Mouse (Mus musculus): ENCODE measurements at regions not wholly inside any gene's neighbourhood (a gene's known extent, or its start where the extent isn't known, plus 50 kb on each side); places are given as distances from the start of the nearest gene placed in this dataset.

DNA sequence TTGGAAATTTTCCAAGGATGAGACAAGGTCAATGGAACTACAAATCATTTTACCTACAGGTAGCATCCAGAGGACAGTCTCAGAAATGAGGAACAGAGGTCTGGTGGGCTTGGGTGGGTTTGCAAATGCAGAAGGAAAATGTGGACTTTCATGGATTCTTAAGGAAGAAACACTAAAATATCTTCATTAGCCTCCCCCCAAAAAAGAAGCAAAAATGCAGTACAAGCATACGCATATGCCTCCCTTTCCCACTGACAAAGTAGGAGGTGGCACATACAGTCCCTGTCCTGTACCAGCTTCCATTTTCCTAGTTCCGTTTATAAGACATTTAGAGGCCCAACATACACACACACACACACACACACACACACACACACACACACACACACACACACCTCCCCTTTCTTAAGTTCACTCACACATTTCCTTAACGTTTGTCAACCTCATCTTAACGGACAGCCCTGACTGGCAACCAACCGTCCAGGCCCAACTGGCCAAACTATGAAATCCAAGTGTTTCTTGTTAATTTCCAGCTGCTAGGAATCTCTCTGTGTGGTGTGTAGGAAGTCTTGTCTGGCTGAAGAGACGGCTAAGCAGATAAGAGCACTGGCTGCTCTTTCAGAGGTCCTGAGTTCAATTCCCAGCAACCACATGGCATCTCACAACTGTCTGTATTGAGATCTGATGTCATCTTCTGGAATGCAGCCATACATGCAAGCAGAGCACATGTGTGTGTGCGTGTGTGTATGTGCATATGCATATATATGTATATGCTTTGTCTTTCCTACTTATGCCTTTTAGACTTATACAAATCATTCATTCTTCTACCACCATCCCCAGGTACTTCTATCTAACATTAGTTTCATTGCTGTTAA is 206.6 kb upstream of the Hnrnpa3 start:
- Histone ChIP-seq H3K36me3 (ENCODE audit: control insufficient read depth, insufficient read depth, low read length) (no peaks in the 10 kb centered on the region), H3K4me3 (ENCODE audit: low read depth, low read length) (no peak overlapping the region), H3K4me1 (ENCODE audit: control insufficient read depth, insufficient read depth, low read length) (no peaks in the 10 kb centered on the region), H3K27ac (replicated peaks; ENCODE audit: low read depth, low read length) (no peak overlapping the region), H3K27me3 (replicated peaks; ENCODE audit: control insufficient read depth, insufficient read depth, low read length) (no peaks in the 10 kb centered on the region), H3K4me2 (ENCODE audit: low read depth, low read length) (no peak overlapping the region), H3K9me3 (ENCODE audit: control insufficient read depth, low read length) (no peaks in the 10 kb centered on the region), H3K9ac (ENCODE audit: low read depth, low read length) (no peak overlapping the region)
- 61% methylated on average over 7 of the region's 7 CpGs for WGBS
- no peak for ATAC-seq (ENCODE audit: low read depth)
- DNase-seq (ENCODE audit: low spot score) = no peak

DNA sequence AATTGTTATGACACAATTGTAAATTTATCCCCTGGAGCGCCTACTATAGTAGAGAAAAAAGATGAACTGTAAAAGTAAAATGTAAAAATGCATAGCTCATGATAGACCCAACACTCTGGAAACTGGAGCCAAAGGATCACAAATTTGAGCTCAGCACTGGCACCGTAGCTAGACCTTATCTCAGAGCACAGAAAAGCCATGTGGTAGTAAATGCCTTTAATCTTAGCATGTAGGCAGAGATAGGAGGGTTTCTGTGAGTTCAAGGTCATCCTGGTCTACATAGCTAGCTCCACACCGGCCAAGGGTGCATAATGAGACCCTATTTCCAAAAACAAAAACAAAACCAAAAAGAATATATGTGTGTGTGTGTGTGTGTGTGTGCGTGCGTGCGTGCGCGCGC is 203.6 kb upstream of the Hnrnpa3 start:
- Histone ChIP-seq H3K4me1 (ENCODE audit: control insufficient read depth, insufficient read depth, low read length) (no peaks in the 10 kb centered on the region), H3K9me3 (ENCODE audit: control insufficient read depth, low read length) (no peaks in the 10 kb centered on the region), H3K9ac (ENCODE audit: low read depth, low read length) (no peak overlapping the region), H3K27ac (replicated peaks; ENCODE audit: low read depth, low read length) (no peak overlapping the region), H3K4me2 (ENCODE audit: low read depth, low read length) (no peak overlapping the region), H3K4me3 (ENCODE audit: low read depth, low read length) (no peak overlapping the region), H3K27me3 (replicated peaks; ENCODE audit: control insufficient read depth, insufficient read depth, low read length) (no peaks in the 10 kb centered on the region), H3K36me3 (ENCODE audit: control insufficient read depth, insufficient read depth, low read length) (no peaks in the 10 kb centered on the region)
- DNase-seq (ENCODE audit: low spot score) (no peak), ATAC-seq (ENCODE audit: low read depth) (no peak)
- 96% methylated on average over 9 of the region's 9 CpGs for WGBS

DNA sequence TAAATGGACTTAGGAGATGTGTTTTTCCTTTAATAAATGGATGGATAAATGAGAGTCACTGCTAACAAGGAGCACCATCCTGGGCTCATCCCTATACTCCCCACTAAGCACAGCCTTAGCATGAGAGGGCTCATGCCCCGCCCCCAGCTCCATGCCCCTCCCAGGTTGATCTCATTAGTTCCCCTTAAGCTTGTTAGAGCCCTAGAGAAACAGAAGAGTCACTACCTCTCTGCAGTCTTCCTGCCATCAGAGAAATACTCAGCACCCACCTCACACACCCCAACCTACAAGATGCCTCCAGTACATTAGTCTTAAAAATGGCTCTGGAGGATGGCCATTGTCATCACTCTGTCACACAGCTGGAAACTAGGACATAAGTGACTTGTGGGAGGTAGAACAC is 202.8 kb upstream of the Hnrnpa3 start:
- H3K4me3 ChIP-seq (ENCODE audit: low read depth, low read length) = no peak overlapping the region
- no peak overlapping the region for H3K4me2 ChIP-seq (ENCODE audit: low read depth, low read length)
- H3K9ac ChIP-seq (ENCODE audit: low read depth, low read length) = no peak overlapping the region
- 79% methylated on average over 1 of the region's 1 CpGs for WGBS
- no peaks in the 10 kb centered on the region for H3K36me3 ChIP-seq (ENCODE audit: control insufficient read depth, insufficient read depth, low read length)
- DNase-seq (ENCODE audit: low spot score) (no peak), ATAC-seq (ENCODE audit: low read depth) (no peak)
- H3K4me1 ChIP-seq (ENCODE audit: control insufficient read depth, insufficient read depth, low read length) = peaks cover 4% of the 10 kb centered on the region; the same call in 1 of the 2 replicates
- H3K27ac ChIP-seq (replicated peaks; ENCODE audit: low read depth, low read length) = no peak overlapping the region
- H3K9me3 ChIP-seq (ENCODE audit: control insufficient read depth, low read length) = no peaks in the 10 kb centered on the region
- no peaks in the 10 kb centered on the region for H3K27me3 ChIP-seq (replicated peaks; ENCODE audit: control insufficient read depth, insufficient read depth, low read length)

DNA sequence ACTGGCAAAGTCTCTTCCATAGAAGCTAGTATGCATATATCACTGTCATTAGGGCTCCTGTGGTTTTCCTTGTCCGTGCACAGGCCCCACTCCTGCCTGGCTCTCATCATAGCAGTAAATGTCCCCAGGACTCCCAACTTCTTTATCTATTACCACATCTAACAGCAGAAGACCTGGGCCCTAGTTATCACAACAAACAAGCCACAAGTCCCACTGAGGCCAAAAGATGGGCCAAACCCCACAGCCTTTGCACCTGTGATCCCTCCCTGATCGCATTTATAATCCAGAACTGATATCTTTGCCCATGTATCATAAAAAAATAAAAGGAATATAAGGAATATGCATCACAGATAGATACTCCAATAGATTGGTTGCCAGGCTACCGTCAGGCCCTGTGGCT is 201.6 kb upstream of the Hnrnpa3 start:
- Histone ChIP-seq H3K36me3 (ENCODE audit: control insufficient read depth, insufficient read depth, low read length) (no peaks in the 10 kb centered on the region), H3K4me2 (ENCODE audit: low read depth, low read length) (no peak overlapping the region), H3K9me3 (ENCODE audit: control insufficient read depth, low read length) (no peaks in the 10 kb centered on the region), H3K27me3 (replicated peaks; ENCODE audit: control insufficient read depth, insufficient read depth, low read length) (no peaks in the 10 kb centered on the region), H3K9ac (ENCODE audit: low read depth, low read length) (no peak overlapping the region), H3K4me1 (ENCODE audit: control insufficient read depth, insufficient read depth, low read length) (peaks cover 10% of the 10 kb centered on the region), H3K27ac (replicated peaks; ENCODE audit: low read depth, low read length) (no peak overlapping the region), H3K4me3 (ENCODE audit: low read depth, low read length) (no peak overlapping the region)
- ATAC-seq (ENCODE audit: low read depth) (no peak), DNase-seq (ENCODE audit: low spot score) (no peak)
- WGBS = 87% methylated on average over 3 of the region's 3 CpGs

DNA sequence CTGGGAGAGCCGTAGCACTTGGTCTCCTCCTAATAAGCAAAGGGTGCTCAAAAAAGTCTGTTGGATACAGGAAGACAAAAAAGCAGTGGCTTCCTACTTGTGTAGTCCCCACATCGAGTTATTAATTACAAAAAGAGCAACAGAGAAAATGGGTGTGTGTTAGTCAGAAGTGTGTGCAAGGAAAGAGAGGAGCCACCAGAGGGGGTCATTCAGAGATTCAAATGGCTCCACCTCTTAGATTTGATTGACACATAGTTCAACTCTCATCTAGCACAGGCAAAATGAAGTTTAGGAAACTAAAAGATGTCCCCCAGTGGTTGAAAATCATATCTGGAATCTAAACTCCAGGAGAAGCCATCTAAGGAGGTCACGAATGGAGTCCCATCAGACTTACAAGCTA is 200.2 kb upstream of the Hnrnpa3 start:
- Histone ChIP-seq H3K36me3 (ENCODE audit: control insufficient read depth, insufficient read depth, low read length) (no peaks in the 10 kb centered on the region), H3K4me1 (ENCODE audit: control insufficient read depth, insufficient read depth, low read length) (peaks cover 17% of the 10 kb centered on the region), H3K9ac (ENCODE audit: low read depth, low read length) (no peak overlapping the region), H3K27ac (replicated peaks; ENCODE audit: low read depth, low read length) (no peak overlapping the region), H3K27me3 (replicated peaks; ENCODE audit: control insufficient read depth, insufficient read depth, low read length) (no peaks in the 10 kb centered on the region), H3K4me2 (ENCODE audit: low read depth, low read length) (no peak overlapping the region), H3K4me3 (ENCODE audit: low read depth, low read length) (no peak overlapping the region), H3K9me3 (ENCODE audit: control insufficient read depth, low read length) (no peaks in the 10 kb centered on the region)
- ATAC-seq (ENCODE audit: low read depth) (no peak), DNase-seq (ENCODE audit: low spot score) (no peak)
- 81% methylated on average over 3 of the region's 3 CpGs for WGBS

DNA sequence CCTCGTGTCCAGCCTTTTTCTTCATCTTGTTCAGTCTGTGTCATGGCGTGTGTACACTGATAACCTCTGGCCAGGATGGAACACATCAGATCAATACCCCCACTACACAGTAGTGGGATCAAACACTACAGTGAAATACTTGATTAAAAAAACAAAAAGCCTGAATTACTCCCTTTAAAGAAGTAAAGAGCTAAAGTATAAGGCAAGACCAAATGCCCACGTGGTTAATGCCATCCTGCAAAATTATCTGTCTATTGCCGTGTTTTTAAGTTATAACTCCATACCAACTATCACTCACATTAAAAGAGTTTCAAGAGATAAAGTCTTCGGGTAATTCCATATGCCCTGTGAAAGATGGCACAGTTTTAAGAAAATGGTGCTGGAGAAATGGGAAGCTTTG is 198.6 kb upstream of the Hnrnpa3 start:
- Histone ChIP-seq H3K36me3 (ENCODE audit: control insufficient read depth, insufficient read depth, low read length) (no peaks in the 10 kb centered on the region), H3K4me1 (ENCODE audit: control insufficient read depth, insufficient read depth, low read length) (peaks cover 17% of the 10 kb centered on the region)
- WGBS = 87% methylated on average over 5 of the region's 5 CpGs

DNA sequence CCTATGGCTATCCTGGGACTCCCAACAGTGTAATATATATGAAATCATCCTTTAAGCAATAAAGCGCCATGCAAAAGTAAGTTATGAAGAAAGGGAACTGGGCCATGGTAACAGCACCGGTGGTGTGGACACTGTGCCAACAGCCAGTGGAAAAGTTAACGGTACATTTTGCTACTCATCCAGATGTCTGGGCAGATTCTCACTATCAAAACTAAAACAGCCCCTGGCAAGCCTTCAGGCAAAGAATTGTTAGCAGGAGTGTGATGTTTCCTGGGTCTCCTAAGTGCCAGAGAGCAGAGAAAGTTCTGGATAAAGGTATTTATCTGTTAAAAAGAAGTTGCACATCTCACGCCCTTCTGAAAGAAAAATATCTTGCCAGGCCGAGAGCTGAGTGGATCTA is 198.0 kb upstream of the Hnrnpa3 start:
- no peak overlapping the region for H3K9ac ChIP-seq (ENCODE audit: low read depth, low read length)
- no peak overlapping the region for H3K4me3 ChIP-seq (ENCODE audit: low read depth, low read length)
- DNase-seq (ENCODE audit: low spot score) (no peak), ATAC-seq (ENCODE audit: low read depth) (no peak)
- H3K27me3 ChIP-seq (replicated peaks; ENCODE audit: control insufficient read depth, insufficient read depth, low read length) = no peaks in the 10 kb centered on the region
- H3K9me3 ChIP-seq (ENCODE audit: control insufficient read depth, low read length) = no peaks in the 10 kb centered on the region
- H3K27ac ChIP-seq (replicated peaks; ENCODE audit: low read depth, low read length) = no peak overlapping the region
- 53% methylated on average over 5 of the region's 5 CpGs for WGBS
- no peaks in the 10 kb centered on the region for H3K36me3 ChIP-seq (ENCODE audit: control insufficient read depth, insufficient read depth, low read length)
- peaks cover 17% of the 10 kb centered on the region for H3K4me1 ChIP-seq (ENCODE audit: control insufficient read depth, insufficient read depth, low read length)
- H3K4me2 ChIP-seq (ENCODE audit: low read depth, low read length) = no peak overlapping the region

More for the DNA sequence above, 198.6 kb upstream of the Hnrnpa3 start:
- no peak for ATAC-seq (ENCODE audit: low read depth)
- no peaks in the 10 kb centered on the region for H3K27me3 ChIP-seq (replicated peaks; ENCODE audit: control insufficient read depth, insufficient read depth, low read length)
- no peak overlapping the region for H3K9ac ChIP-seq (ENCODE audit: low read depth, low read length)
- no peak overlapping the region for H3K27ac ChIP-seq (replicated peaks; ENCODE audit: low read depth, low read length)
- H3K4me3 ChIP-seq (ENCODE audit: low read depth, low read length) = no peak overlapping the region
- no peaks in the 10 kb centered on the region for H3K9me3 ChIP-seq (ENCODE audit: control insufficient read depth, low read length)
- no peak overlapping the region for H3K4me2 ChIP-seq (ENCODE audit: low read depth, low read length)
- DNase-seq (ENCODE audit: low spot score) = no peak

DNA sequence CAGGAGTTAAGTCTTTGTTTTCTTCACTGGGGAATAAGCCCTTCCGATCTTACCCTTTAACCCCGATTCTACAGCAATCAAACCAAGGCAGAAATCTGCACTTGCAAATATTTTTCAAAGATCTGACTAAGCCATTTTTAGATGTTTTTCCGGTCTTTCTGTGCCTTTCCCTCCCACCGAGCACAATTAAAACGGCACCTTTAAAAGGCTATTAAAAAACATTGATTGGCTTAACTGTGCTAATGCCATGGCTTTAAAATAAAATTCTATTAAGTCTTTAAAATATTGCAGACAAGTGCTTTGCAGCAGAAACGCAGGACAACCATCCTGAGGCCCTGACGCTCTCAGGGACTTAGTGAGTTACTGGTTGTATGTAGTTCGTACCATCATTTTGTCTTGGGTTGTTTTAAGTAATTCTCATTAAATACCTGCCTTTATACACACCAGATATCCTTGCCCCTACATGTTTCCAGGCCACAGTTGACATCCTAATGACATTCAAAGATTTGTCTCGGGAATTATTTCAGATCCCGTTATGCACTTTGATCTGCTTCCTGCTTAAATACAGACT is 197.6 kb upstream of the Hnrnpa3 start:
- ATAC-seq (ENCODE audit: low read depth) (no peak), DNase-seq (ENCODE audit: low spot score) (no peak)
- no peak overlapping the region for H3K9ac ChIP-seq (ENCODE audit: low read depth, low read length)
- H3K4me1 ChIP-seq (ENCODE audit: control insufficient read depth, insufficient read depth, low read length) = peaks cover 17% of the 10 kb centered on the region
- H3K9me3 ChIP-seq (ENCODE audit: control insufficient read depth, low read length) = no peaks in the 10 kb centered on the region
- no peaks in the 10 kb centered on the region for H3K27me3 ChIP-seq (replicated peaks; ENCODE audit: control insufficient read depth, insufficient read depth, low read length)
- no peak overlapping the region for H3K4me2 ChIP-seq (ENCODE audit: low read depth, low read length)
- no peaks in the 10 kb centered on the region for H3K36me3 ChIP-seq (ENCODE audit: control insufficient read depth, insufficient read depth, low read length)
- 55% methylated on average over 10 of the region's 10 CpGs for WGBS
- no peak overlapping the region for H3K27ac ChIP-seq (replicated peaks; ENCODE audit: low read depth, low read length)
- H3K4me3 ChIP-seq (ENCODE audit: low read depth, low read length) = no peak overlapping the region
